Mouse (Mus musculus): ENCODE results near the gene Olfr548-ps1.
"Not testable (repeated sequence)": the region's sequence is repeated elsewhere in the genome, so short reads cannot be mapped to it uniquely, and the experiment has no call there.

Gene Olfr548-ps1

GRCm38 (mm10) chr7:102540596-102540995 lies at the start of gene Olfr548-ps1:
Olfr548-ps1 (plus strand) TSS chr7:102540896.
- Histone ChIP-seq H3K36me3 (ENCODE audit: control insufficient read depth, insufficient read depth, low read length, poor library complexity, severe bottlenecking) (no peaks in the 10 kb centered on the region), H3K27me3 (ENCODE audit: control insufficient read depth, insufficient read depth, low read length, poor library complexity, severe bottlenecking) (no peaks in the 10 kb centered on the region)
- no peak for DNase-seq (ENCODE audit: low read depth, low spot score)

GRCm38 (mm10) chr7:102494416-102494815 lies 46.3 kb upstream of the Olfr548-ps1 start:
- H3K36me3 ChIP-seq (ENCODE audit: control insufficient read depth, insufficient read depth, low read length, poor library complexity, severe bottlenecking); H3K27me3 ChIP-seq (ENCODE audit: control insufficient read depth, insufficient read depth, low read length, poor library complexity, severe bottlenecking); DNase-seq (ENCODE audit: low read depth, low spot score): not testable (repeated sequence)

GRCm38 (mm10) chr7:102499473-102499872 lies 41.2 kb upstream of the Olfr548-ps1 start, which contains the start of gene Olfr545:
Olfr545 (minus strand) TSS chr7:102499573.
- Histone ChIP-seq H3K27me3 (ENCODE audit: control insufficient read depth, insufficient read depth, low read length, poor library complexity, severe bottlenecking) (no peaks in the 10 kb centered on the region), H3K36me3 (ENCODE audit: control insufficient read depth, insufficient read depth, low read length, poor library complexity, severe bottlenecking) (no peaks in the 10 kb centered on the region)
- DNase-seq (ENCODE audit: low read depth, low spot score): no peak

- DNase-seq (ENCODE audit: low read depth, low spot score): no peak
- Histone ChIP-seq H3K27me3 (ENCODE audit: control insufficient read depth, insufficient read depth, low read length, poor library complexity, severe bottlenecking) (no peaks in the 10 kb centered on the region), H3K36me3 (ENCODE audit: control insufficient read depth, insufficient read depth, low read length, poor library complexity, severe bottlenecking) (no peaks in the 10 kb centered on the region)
These were observed 38.7 kb upstream of the Olfr548-ps1 start for GRCm38 (mm10) chr7:102501986-102502385.

- Histone ChIP-seq H3K27me3 (ENCODE audit: control insufficient read depth, insufficient read depth, low read length, poor library complexity, severe bottlenecking) (no peaks in the 10 kb centered on the region), H3K36me3 (ENCODE audit: control insufficient read depth, insufficient read depth, low read length, poor library complexity, severe bottlenecking) (no peaks in the 10 kb centered on the region)
- peak; percentile 85 for DNase-seq (ENCODE audit: low read depth, low spot score)
These were observed 33.8 kb upstream of the Olfr548-ps1 start for GRCm38 (mm10) chr7:102506848-102507247.

GRCm38 (mm10) chr7:102508066-102508465 lies 32.6 kb upstream of the Olfr548-ps1 start:
- no peak for DNase-seq (ENCODE audit: low read depth, low spot score)
- Histone ChIP-seq H3K36me3 (ENCODE audit: control insufficient read depth, insufficient read depth, low read length, poor library complexity, severe bottlenecking) (no peaks in the 10 kb centered on the region), H3K27me3 (ENCODE audit: control insufficient read depth, insufficient read depth, low read length, poor library complexity, severe bottlenecking) (no peaks in the 10 kb centered on the region)

GRCm38 (mm10) chr7:102508666-102509065 lies 32.0 kb upstream of the Olfr548-ps1 start:
- Histone ChIP-seq H3K36me3 (ENCODE audit: control insufficient read depth, insufficient read depth, low read length, poor library complexity, severe bottlenecking) (no peaks in the 10 kb centered on the region), H3K27me3 (ENCODE audit: control insufficient read depth, insufficient read depth, low read length, poor library complexity, severe bottlenecking) (no peaks in the 10 kb centered on the region)
- DNase-seq (ENCODE audit: low read depth, low spot score): no peak

GRCm38 (mm10) chr7:102509726-102510125 lies 31.0 kb upstream of the Olfr548-ps1 start:
- no peak for DNase-seq (ENCODE audit: low read depth, low spot score)

GRCm38 (mm10) chr7:102511927-102512326 lies 28.8 kb upstream of the Olfr548-ps1 start:
- no peak for DNase-seq (ENCODE audit: low read depth, low spot score)
- no peaks in the 10 kb centered on the region for H3K27me3 ChIP-seq (ENCODE audit: control insufficient read depth, insufficient read depth, low read length, poor library complexity, severe bottlenecking)
- H3K36me3 ChIP-seq (ENCODE audit: control insufficient read depth, insufficient read depth, low read length, poor library complexity, severe bottlenecking): no peaks in the 10 kb centered on the region

More at GRCm38 (mm10) chr7:102509726-102510125, 31.0 kb upstream of the Olfr548-ps1 start:
- no peaks in the 10 kb centered on the region for H3K36me3 ChIP-seq (ENCODE audit: control insufficient read depth, insufficient read depth, low read length, poor library complexity, severe bottlenecking)
- H3K27me3 ChIP-seq (ENCODE audit: control insufficient read depth, insufficient read depth, low read length, poor library complexity, severe bottlenecking): no peaks in the 10 kb centered on the region

GRCm38 (mm10) chr7:102512814-102513435 lies 27.8 kb upstream of the Olfr548-ps1 start:
- Histone ChIP-seq H3K36me3 (ENCODE audit: control insufficient read depth, insufficient read depth, low read length, poor library complexity, severe bottlenecking) (no peaks in the 10 kb centered on the region), H3K27me3 (ENCODE audit: control insufficient read depth, insufficient read depth, low read length, poor library complexity, severe bottlenecking) (no peaks in the 10 kb centered on the region)
- DNase-seq (ENCODE audit: low read depth, low spot score): peak; percentile 83

GRCm38 (mm10) chr7:102514144-102514543 lies 26.6 kb upstream of the Olfr548-ps1 start:
- Histone ChIP-seq H3K27me3 (ENCODE audit: control insufficient read depth, insufficient read depth, low read length, poor library complexity, severe bottlenecking) (no peaks in the 10 kb centered on the region), H3K36me3 (ENCODE audit: control insufficient read depth, insufficient read depth, low read length, poor library complexity, severe bottlenecking) (no peaks in the 10 kb centered on the region)
- DNase-seq (ENCODE audit: low read depth, low spot score): peak; percentile 24

GRCm38 (mm10) chr7:102516261-102517050 lies 24.2 kb upstream of the Olfr548-ps1 start:
- no peaks in the 10 kb centered on the region for H3K36me3 ChIP-seq (ENCODE audit: control insufficient read depth, insufficient read depth, low read length, poor library complexity, severe bottlenecking)
- no peak for DNase-seq (ENCODE audit: low read depth, low spot score)
- H3K27me3 ChIP-seq (ENCODE audit: control insufficient read depth, insufficient read depth, low read length, poor library complexity, severe bottlenecking): no peaks in the 10 kb centered on the region

GRCm38 (mm10) chr7:102517051-102517335 lies 23.7 kb upstream of the Olfr548-ps1 start:
- no peak for DNase-seq (ENCODE audit: low read depth, low spot score)
- H3K36me3 ChIP-seq (ENCODE audit: control insufficient read depth, insufficient read depth, low read length, poor library complexity, severe bottlenecking): no peaks in the 10 kb centered on the region
- no peaks in the 10 kb centered on the region for H3K27me3 ChIP-seq (ENCODE audit: control insufficient read depth, insufficient read depth, low read length, poor library complexity, severe bottlenecking)

- DNase-seq (ENCODE audit: low read depth, low spot score): no peak
- Histone ChIP-seq H3K36me3 (ENCODE audit: control insufficient read depth, insufficient read depth, low read length, poor library complexity, severe bottlenecking) (no peaks in the 10 kb centered on the region), H3K27me3 (ENCODE audit: control insufficient read depth, insufficient read depth, low read length, poor library complexity, severe bottlenecking) (no peaks in the 10 kb centered on the region)
These were observed 11.6 kb upstream of the Olfr548-ps1 start for GRCm38 (mm10) chr7:102529052-102529451.

- no peaks in the 10 kb centered on the region for H3K27me3 ChIP-seq (ENCODE audit: control insufficient read depth, insufficient read depth, low read length, poor library complexity, severe bottlenecking)
- no peaks in the 10 kb centered on the region for H3K36me3 ChIP-seq (ENCODE audit: control insufficient read depth, insufficient read depth, low read length, poor library complexity, severe bottlenecking)
- no peak for DNase-seq (ENCODE audit: low read depth, low spot score)
These were observed 6.2 kb upstream of the Olfr548-ps1 start, which contains the start of gene Olfr547 for GRCm38 (mm10) chr7:102534449-102534848. Olfr547 (plus strand) TSS chr7:102534749.
